Comparison of ENCODE assay signal across 8 mouse cellular contexts in genomic region chrX:151708055-151708670, GRCm38 (mm10).
DNase-seq lines count a peak whose midpoint lies in the region; ATAC-seq and TF ChIP-seq lines count a peak whose summit lies in the region.
"Not testable (repeated sequence)": the region's sequence is repeated elsewhere in the genome, so short reads cannot be mapped to it uniquely, and the experiment has no call there.

No protein-coding gene starts in this region.

- not testable (repeated sequence) for TF ChIP-seq CTCF in gastrocnemius, adult 2 months (IDR thresholded peaks at IDR 0.05)

- H3K27me3 ChIP-seq in embryonic facial prominence, embryonic 14.5 days (replicated peaks; ENCODE audit: control insufficient read depth, insufficient read depth, low read length); hindbrain, embryonic 16.5 days (replicated peaks; ENCODE audit: control insufficient read depth, insufficient read depth, low read length); lung, embryonic 16.5 days (ENCODE audit: control insufficient read depth, insufficient read depth, low read depth, low read length); neural tube, embryonic 12.5 days (replicated peaks): not testable (repeated sequence)

- peak; percentile 2 for DNase-seq in adrenal gland, postnatal 25 days
- DNase-seq in embryonic facial prominence, embryonic 14.5 days (ENCODE audit: low spot score) = peak; percentile 72
- peak; percentile 55 for DNase-seq in gastrocnemius, adult 2 months
- DNase-seq in layer of hippocampus, postnatal 36 days = peak; percentile 37 to 43
- peak; percentile 39 for DNase-seq in skeletal muscle tissue, adult 2 months (ENCODE audit: low read depth, low spot score)

- H3K4me1 ChIP-seq in embryonic facial prominence, embryonic 14.5 days (ENCODE audit: control insufficient read depth, insufficient read depth, low read length); hindbrain, embryonic 16.5 days (ENCODE audit: control insufficient read depth, insufficient read depth, low read depth, low read length); lung, embryonic 16.5 days (replicated peaks; ENCODE audit: control insufficient read depth, insufficient read depth, low read length); neural tube, embryonic 12.5 days: not testable (repeated sequence)

- not testable (repeated sequence) for H3K36me3 ChIP-seq in embryonic facial prominence, embryonic 14.5 days (ENCODE audit: control insufficient read depth, insufficient read depth, low read length); hindbrain, embryonic 16.5 days (ENCODE audit: control insufficient read depth, insufficient read depth, low read length); lung, embryonic 16.5 days (ENCODE audit: control insufficient read depth, insufficient read depth, low read length); neural tube, embryonic 12.5 days

- WGBS in embryonic facial prominence, embryonic 14.5 days = 16% methylated on average over 4 of the region's 4 CpGs
- 22% methylated on average over 4 of the region's 4 CpGs for WGBS in hindbrain, embryonic 16.5 days
- WGBS in lung, embryonic 16.5 days = 15% methylated on average over 4 of the region's 4 CpGs
- WGBS in neural tube, embryonic 12.5 days = 19% methylated on average over 4 of the region's 4 CpGs

- not testable (repeated sequence) for H3K27ac ChIP-seq in embryonic facial prominence, embryonic 14.5 days (replicated peaks; ENCODE audit: low read depth, low read length); gastrocnemius, adult 2 months; lung, embryonic 16.5 days (ENCODE audit: low read length); neural tube, embryonic 12.5 days
- peak overlapping the region; percentile 54 for H3K27ac ChIP-seq in hindbrain, embryonic 16.5 days (ENCODE audit: low read depth, low read length)

- not testable (repeated sequence) for H3K4me2 ChIP-seq in embryonic facial prominence, embryonic 14.5 days (ENCODE audit: low read depth, low read length); hindbrain, embryonic 16.5 days (ENCODE audit: low read length); lung, embryonic 16.5 days (ENCODE audit: low read depth, low read length); neural tube, embryonic 12.5 days (replicated peaks)

- not testable (repeated sequence) for ATAC-seq in embryonic facial prominence, embryonic 14.5 days (ENCODE audit: low read depth)
- peak; percentile 94 for ATAC-seq in hindbrain, embryonic 16.5 days
- ATAC-seq in lung, embryonic 16.5 days (ENCODE audit: low read depth) = peak; percentile 36; the same call in 1 of the 2 replicates
- peak; percentile 84 for ATAC-seq in neural tube, embryonic 12.5 days (ENCODE audit: low FRiP score, low read depth)

- H3K4me3 ChIP-seq in embryonic facial prominence, embryonic 14.5 days (ENCODE audit: low read depth, low read length); gastrocnemius, adult 2 months; hindbrain, embryonic 16.5 days (ENCODE audit: low read length); lung, embryonic 16.5 days (ENCODE audit: low read length); neural tube, embryonic 12.5 days: not testable (repeated sequence)

- intact Hi-C loops in gastrocnemius, adult 2 months (cut with DNase I) = not testable (repeated sequence)

- not testable (repeated sequence) for H3K9me3 ChIP-seq in embryonic facial prominence, embryonic 14.5 days (ENCODE audit: control insufficient read depth, low read length); hindbrain, embryonic 16.5 days (ENCODE audit: control insufficient read depth, low read length); lung, embryonic 16.5 days (ENCODE audit: control insufficient read depth, low read length); neural tube, embryonic 12.5 days

- not testable (repeated sequence) for H3K9ac ChIP-seq in embryonic facial prominence, embryonic 14.5 days (ENCODE audit: low read depth, low read length); hindbrain, embryonic 16.5 days (ENCODE audit: low read depth, low read length); lung, embryonic 16.5 days (ENCODE audit: low read length); neural tube, embryonic 12.5 days

Comparison
In these comparisons a context has a peak if more than half of its experiments do, and no peak if none do; other contexts are left out.
1. DNase-seq: peak in every context shown above with its lines; median percentile 72 in embryonic facial prominence, embryonic 14.5 days; 55 in gastrocnemius, adult 2 months; 40 in layer of hippocampus, postnatal 36 days; 39 in skeletal muscle tissue, adult 2 months; 2 in adrenal gland, postnatal 25 days.